Mouse (Mus musculus): Measurements from ENCODE around the gene Vmn2r62. TPM values are rescaled to one million over a fixed set of nuclear protein-coding genes. Genes with fewer than 3 reads are reported as not detected.
"Not testable (repeated sequence)": the region's sequence is repeated elsewhere in the genome, so short reads cannot be mapped to it uniquely, and the experiment has no call there.

Vmn2r62 gene
- polyA plus RNA-seq (2014; fragmentation: Nextera tagmentation; extraction: Ambion mirVana) = not detected in 2 replicates

DNA sequence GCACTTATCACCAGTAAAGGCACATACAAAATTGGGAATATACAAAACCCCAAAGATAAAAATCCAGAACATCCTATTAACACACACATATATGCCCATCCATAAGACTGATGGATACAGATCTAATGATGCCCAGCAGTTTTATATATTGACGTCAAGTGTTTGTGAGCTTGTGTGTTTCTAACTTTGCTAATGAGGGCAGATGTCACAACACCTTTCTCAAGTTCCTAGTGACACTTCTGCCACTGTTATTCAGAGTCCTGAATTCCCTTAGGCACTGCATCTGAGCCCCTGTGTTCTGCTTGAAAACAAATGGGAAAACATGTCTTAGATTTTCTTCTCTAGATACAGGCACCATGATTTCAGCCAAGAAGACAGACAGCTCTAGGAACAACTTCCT, at the start of gene Vmn2r62:
Gene Vmn2r62 (minus strand): TSS at position 101 of the 400 bp plus-strand sequence.
- no CpG with 5 or more reads among the region's 1 CpGs for WGBS
- H3K9me3 ChIP-seq (ENCODE audit: control insufficient read depth, low read length); H3K36me3 ChIP-seq (ENCODE audit: control insufficient read depth, insufficient read depth, low read length); H3K4me2 ChIP-seq (ENCODE audit: low read depth, low read length); H3K4me1 ChIP-seq (ENCODE audit: control insufficient read depth, insufficient read depth, low read length); H3K27me3 ChIP-seq (ENCODE audit: control insufficient read depth, insufficient read depth, low read length); H3K9ac ChIP-seq (replicated peaks; ENCODE audit: low read depth, low read length); H3K4me3 ChIP-seq (ENCODE audit: low read depth, low read length); H3K27ac ChIP-seq (ENCODE audit: low read depth, low read length); ATAC-seq (ENCODE audit: low read depth): not testable (repeated sequence)

DNA sequence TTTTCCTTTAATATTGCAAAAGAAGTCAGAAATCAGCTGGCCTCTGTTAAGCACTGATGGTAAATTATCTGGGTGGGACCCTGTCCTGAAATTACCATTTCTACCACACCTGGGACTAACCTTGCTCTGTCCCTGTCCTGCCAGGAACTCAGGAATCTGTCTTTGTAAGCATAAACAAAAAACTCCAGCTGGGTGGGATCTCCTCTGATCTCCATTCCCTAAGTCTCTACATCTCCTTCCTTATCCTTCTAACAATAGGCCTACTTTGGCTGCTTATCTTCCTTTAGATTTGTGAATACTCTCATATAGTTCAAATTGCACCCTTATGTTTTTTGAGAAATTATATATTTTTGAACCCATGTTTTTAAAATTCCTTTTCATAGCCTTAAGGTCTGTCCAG, 45.0 kb upstream of the Vmn2r62 start:
- H3K9ac ChIP-seq (replicated peaks; ENCODE audit: low read depth, low read length); H3K27me3 ChIP-seq (ENCODE audit: control insufficient read depth, insufficient read depth, low read length); H3K36me3 ChIP-seq (ENCODE audit: control insufficient read depth, insufficient read depth, low read length); H3K4me3 ChIP-seq (ENCODE audit: low read depth, low read length); H3K27ac ChIP-seq (ENCODE audit: low read depth, low read length); H3K4me2 ChIP-seq (ENCODE audit: low read depth, low read length); ATAC-seq (ENCODE audit: low read depth); H3K4me1 ChIP-seq (ENCODE audit: control insufficient read depth, insufficient read depth, low read length); H3K9me3 ChIP-seq (ENCODE audit: control insufficient read depth, low read length): not testable (repeated sequence)

DNA sequence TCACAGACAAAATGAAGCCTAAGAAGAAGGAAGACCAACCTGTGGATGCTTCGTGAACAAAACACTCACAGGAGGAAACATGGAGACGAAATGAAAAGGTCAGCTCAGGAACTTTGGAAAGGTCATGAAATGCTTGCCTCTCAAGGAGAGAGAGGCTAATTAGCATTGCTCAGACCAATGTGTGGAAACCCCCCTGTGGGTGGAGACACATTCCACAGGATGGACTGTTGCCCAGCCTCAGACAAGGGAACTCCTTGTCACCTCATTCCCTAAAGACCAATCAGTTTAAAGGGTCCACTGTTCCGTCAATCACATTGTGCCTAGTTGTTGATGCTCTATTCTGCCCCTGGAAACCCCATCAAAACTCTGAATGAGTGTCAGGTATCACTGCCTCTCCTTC, 38.9 kb upstream of the Vmn2r62 start:
- H3K4me1 ChIP-seq (ENCODE audit: control insufficient read depth, insufficient read depth, low read length) = no peaks in the 10 kb centered on the region
- no peak overlapping the region for H3K4me2 ChIP-seq (ENCODE audit: low read depth, low read length)
- no peaks in the 10 kb centered on the region for H3K27me3 ChIP-seq (ENCODE audit: control insufficient read depth, insufficient read depth, low read length)
- no peaks in the 10 kb centered on the region for H3K9me3 ChIP-seq (ENCODE audit: control insufficient read depth, low read length)
- no peak overlapping the region for H3K27ac ChIP-seq (ENCODE audit: low read depth, low read length)
- no peak for ATAC-seq (ENCODE audit: low read depth)
- no peak overlapping the region for H3K9ac ChIP-seq (replicated peaks; ENCODE audit: low read depth, low read length)
- WGBS = 81% methylated on average over 3 of the region's 3 CpGs
- no peaks in the 10 kb centered on the region for H3K36me3 ChIP-seq (ENCODE audit: control insufficient read depth, insufficient read depth, low read length)
- no peak overlapping the region for H3K4me3 ChIP-seq (ENCODE audit: low read depth, low read length)

DNA sequence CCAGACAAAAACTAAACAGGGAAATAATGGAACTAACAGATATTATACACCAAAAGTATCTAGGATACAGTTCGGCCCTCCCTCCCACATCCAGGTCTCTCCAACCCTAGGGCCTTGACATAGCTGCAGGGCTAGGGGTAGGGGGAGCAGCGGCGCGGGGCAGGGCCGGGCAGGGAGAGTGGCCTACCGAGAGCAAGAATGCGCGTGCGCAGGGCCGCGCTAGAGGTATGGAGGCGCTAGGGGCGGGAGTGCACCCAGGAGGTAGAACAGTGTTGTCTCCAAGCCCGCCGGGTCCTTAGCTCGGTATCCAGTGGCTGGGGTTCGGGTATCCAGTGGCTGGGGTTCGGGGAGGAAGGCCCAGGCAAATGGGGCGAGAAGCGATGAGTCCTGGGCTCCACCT, 43.5 kb downstream of the Vmn2r62 start:
- Histone ChIP-seq H3K4me3 (ENCODE audit: low read depth, low read length) (no peak overlapping the region), H3K9ac (replicated peaks; ENCODE audit: low read depth, low read length) (no peak overlapping the region), H3K27me3 (ENCODE audit: control insufficient read depth, insufficient read depth, low read length) (no peaks in the 10 kb centered on the region), H3K9me3 (ENCODE audit: control insufficient read depth, low read length) (no peaks in the 10 kb centered on the region), H3K4me2 (ENCODE audit: low read depth, low read length) (no peak overlapping the region), H3K27ac (ENCODE audit: low read depth, low read length) (no peak overlapping the region), H3K36me3 (ENCODE audit: control insufficient read depth, insufficient read depth, low read length) (no peaks in the 10 kb centered on the region), H3K4me1 (ENCODE audit: control insufficient read depth, insufficient read depth, low read length) (no peaks in the 10 kb centered on the region)
- no peak for ATAC-seq (ENCODE audit: low read depth)
- WGBS = 47% methylated on average over 20 of the region's 20 CpGs

DNA sequence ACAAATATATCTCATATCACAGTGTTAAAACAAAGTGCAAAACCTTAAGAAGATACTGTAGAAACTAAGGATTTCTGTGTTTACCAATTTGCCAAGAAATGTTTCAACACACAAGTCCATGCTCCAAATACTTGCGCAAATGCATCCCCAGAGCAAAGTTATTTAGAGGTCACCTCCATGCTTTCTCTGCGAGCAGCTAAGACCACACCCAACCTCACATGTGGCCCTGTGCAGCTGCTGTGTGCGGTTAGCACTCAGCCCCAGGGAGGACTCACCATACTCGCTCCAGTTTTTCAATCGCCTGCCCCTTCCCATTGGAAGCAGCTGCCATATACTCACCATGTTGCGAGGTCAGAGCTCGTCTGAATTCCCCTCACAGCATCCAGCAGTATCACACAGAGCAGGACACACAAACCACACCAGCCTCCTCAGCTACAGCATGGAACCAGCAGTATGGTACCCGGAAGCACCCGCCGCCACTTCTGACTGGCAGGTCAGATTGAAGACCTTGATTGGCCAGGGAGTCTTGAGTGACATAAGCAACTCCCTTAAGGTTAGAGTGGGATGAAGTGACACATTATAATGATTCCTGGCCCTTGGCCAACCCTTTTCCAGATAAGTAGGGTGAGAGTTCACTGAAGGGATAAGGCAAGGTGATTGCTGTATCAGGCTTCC, 54.7 kb downstream of the Vmn2r62 start:
- Histone ChIP-seq H3K4me3 (ENCODE audit: low read depth, low read length) (no peak overlapping the region), H3K36me3 (ENCODE audit: control insufficient read depth, insufficient read depth, low read length) (no peaks in the 10 kb centered on the region), H3K9ac (replicated peaks; ENCODE audit: low read depth, low read length) (no peak overlapping the region), H3K9me3 (ENCODE audit: control insufficient read depth, low read length) (no peaks in the 10 kb centered on the region), H3K27me3 (ENCODE audit: control insufficient read depth, insufficient read depth, low read length) (no peaks in the 10 kb centered on the region), H3K4me1 (ENCODE audit: control insufficient read depth, insufficient read depth, low read length) (no peaks in the 10 kb centered on the region), H3K27ac (ENCODE audit: low read depth, low read length) (no peak overlapping the region), H3K4me2 (ENCODE audit: low read depth, low read length) (no peak overlapping the region)
- ATAC-seq (ENCODE audit: low read depth) = no peak
- 89% methylated on average over 10 of the region's 10 CpGs for WGBS

DNA sequence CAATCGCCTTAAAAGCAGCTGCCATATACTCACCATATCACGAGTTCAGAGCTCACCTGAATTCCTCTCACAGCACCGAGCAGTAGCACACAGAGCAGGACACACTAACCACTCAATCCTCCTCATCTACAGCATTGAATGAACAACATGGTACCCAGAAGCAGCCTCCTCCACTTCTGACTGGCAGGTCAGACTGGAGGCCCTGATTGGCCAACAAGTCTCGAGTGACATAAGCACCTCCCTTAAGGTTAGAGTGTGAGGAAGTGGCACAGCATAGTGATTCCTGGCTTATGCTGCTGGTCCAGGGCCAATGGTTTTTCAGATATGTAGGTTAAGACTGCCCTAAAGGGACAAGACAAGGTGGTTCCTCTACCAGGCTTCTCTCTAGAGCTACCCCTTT, 66.4 kb downstream of the Vmn2r62 start, which contains the start of gene Gm17067:
Gene Gm17067 (minus strand): TSS at position 101 of the 400 bp plus-strand sequence.
- ATAC-seq (ENCODE audit: low read depth); H3K27ac ChIP-seq (ENCODE audit: low read depth, low read length); H3K4me1 ChIP-seq (ENCODE audit: control insufficient read depth, insufficient read depth, low read length); H3K27me3 ChIP-seq (ENCODE audit: control insufficient read depth, insufficient read depth, low read length); H3K9me3 ChIP-seq (ENCODE audit: control insufficient read depth, low read length); H3K4me2 ChIP-seq (ENCODE audit: low read depth, low read length); H3K4me3 ChIP-seq (ENCODE audit: low read depth, low read length); H3K36me3 ChIP-seq (ENCODE audit: control insufficient read depth, insufficient read depth, low read length); H3K9ac ChIP-seq (replicated peaks; ENCODE audit: low read depth, low read length): not testable (repeated sequence)
- 88% methylated on average over 4 of the region's 4 CpGs for WGBS

Other genes with a start within 250 kb of the Vmn2r62 start
- gene Gm21028, start 214.9 kb downstream of the Vmn2r62 start, polyA plus RNA-seq (2014; fragmentation: Nextera tagmentation; extraction: Ambion mirVana) = not detected in 2 replicates
- 1.8 and 3.1 TPM in 2 replicates for gene Zfp977, start 201.0 kb downstream of the Vmn2r62 start, polyA plus RNA-seq (2014; fragmentation: Nextera tagmentation; extraction: Ambion mirVana)
- 1.7 and 3.0 TPM in 2 replicates for gene Zfp976, start 150.9 kb downstream of the Vmn2r62 start, polyA plus RNA-seq (2014; fragmentation: Nextera tagmentation; extraction: Ambion mirVana)
- 7.2 and 7.9 TPM in 2 replicates for gene Zfp975, start 100.8 kb downstream of the Vmn2r62 start, polyA plus RNA-seq (2014; fragmentation: Nextera tagmentation; extraction: Ambion mirVana)
- not detected in 2 replicates for gene Gm17067, start 66.5 kb downstream of the Vmn2r62 start, polyA plus RNA-seq (2014; fragmentation: Nextera tagmentation; extraction: Ambion mirVana)
- gene Gm2381, start 73.7 kb upstream of the Vmn2r62 start, polyA plus RNA-seq (2014; fragmentation: Nextera tagmentation; extraction: Ambion mirVana) = not detected in 2 replicates
- gene Vmn2r63, start 140.3 kb upstream of the Vmn2r62 start, polyA plus RNA-seq (2014; fragmentation: Nextera tagmentation; extraction: Ambion mirVana) = not detected in 2 replicates
- gene Gm9268, start 225.2 kb upstream of the Vmn2r62 start, polyA plus RNA-seq (2014; fragmentation: Nextera tagmentation; extraction: Ambion mirVana) = not detected in 2 replicates